Mouse (Mus musculus) MEL (cell line): ENCODE measurements around the gene Rdh5. TPM values are rescaled to one million over a fixed set of nuclear protein-coding genes. Genes with fewer than 3 reads are reported as not detected.

ENCODE experiments used
- DNase-seq: peaks from one replicate; pipeline ENCODE4 v3.0.0; 2011; ENCODE audit warnings: low read depth, low spot score
- H3K27ac ChIP-seq: 2 replicates; pipeline ENCODE4 v1.5.1; 2012; ENCODE audit warnings: low read depth, mild to moderate bottlenecking, control low read depth, low read length, moderate library complexity; ENCODE audit not compliant: control insufficient read depth
- H3K27me3 ChIP-seq, 2 experiments: fragments of 150-350 bp in 1 of 2; sonication (generic) in 1 of 2; 2 replicates each; pipeline ENCODE4 v1.6.1; 2012; ENCODE audit warnings: low read length in 2 of 2, mild to moderate bottlenecking in 2 of 2, improper control_type of control experiment in 1 of 2, moderate library complexity in 1 of 2; ENCODE audit not compliant: insufficient read depth in 2 of 2, control insufficient read depth in 1 of 2
- H3K36me3 ChIP-seq, 2 experiments: 2 replicates each; pipeline ENCODE4 v1.6.1; 2012 to 2014; ENCODE audit warnings: low read length in 2 of 2, improper control_type of control experiment in 1 of 2, inconsistent platforms in 1 of 2, mild to moderate bottlenecking in 1 of 2; ENCODE audit not compliant: insufficient read depth in 2 of 2, control insufficient read depth in 1 of 2
- H3K4me1 ChIP-seq, 2 experiments: fragments of 150-350 bp in 1 of 2; sonication (generic) in 1 of 2; 2 replicates each; pipeline ENCODE4 v1.6.1; 2012; ENCODE audit warnings: low read length in 2 of 2, improper control_type of control experiment in 1 of 2, mild to moderate bottlenecking in 1 of 2; ENCODE audit not compliant: insufficient read depth in 2 of 2, control insufficient read depth in 1 of 2
- H3K4me3 ChIP-seq, 2 experiments: fragments of 150-350 bp in 1 of 2; sonication (generic) in 1 of 2; 2 replicates each; pipeline ENCODE4 v1.5.1; 2012; ENCODE audit warnings: low read depth in 2 of 2, low read length in 2 of 2, mild to moderate bottlenecking in 2 of 2, moderate library complexity in 2 of 2, control low read depth in 1 of 2, improper control_type of control experiment in 1 of 2; ENCODE audit not compliant: control insufficient read depth in 1 of 2, insufficient read depth in 1 of 2
- H3K79me2 ChIP-seq: 2 replicates; pipeline ENCODE4 v1.6.1; 2012; ENCODE audit warnings: mild to moderate bottlenecking, low read length, moderate library complexity; ENCODE audit not compliant: control insufficient read depth, poor library complexity, insufficient read depth
- H3K9ac ChIP-seq: 2 replicates; pipeline ENCODE4 v1.6.1; 2012; ENCODE audit warnings: low read depth, mild to moderate bottlenecking, control low read depth, low read length, moderate library complexity; ENCODE audit not compliant: control insufficient read depth, poor library complexity, severe bottlenecking
- H3K9me3 ChIP-seq: fragments of 150-350 bp; sonication (generic); replicated peaks from 2 replicates; pipeline ENCODE4 v1.6.1; 2012; ENCODE audit warnings: mild to moderate bottlenecking, low read length, improper control_type of control experiment, moderate library complexity; ENCODE audit not compliant: insufficient read depth
- CHD1 ChIP-seq: IDR thresholded peaks from 2 replicates; pipeline ENCODE4 v1.6.1; 2012; ENCODE audit warnings: low read depth, mild to moderate bottlenecking, inconsistent platforms, low read length, improper control_type of control experiment
- CTCF ChIP-seq, 3 experiments: IDR thresholded peaks in 2 of 3; conservative IDR thresholded peaks in 1 of 3; 2 replicates each; pipeline ENCODE4 v1.5.1; 2011 to 2012; ENCODE audit warnings: low read length in 3 of 3, low read depth in 2 of 3, mild to moderate bottlenecking in 2 of 3, improper control_type of control experiment in 1 of 3, inconsistent platforms in 1 of 3, mixed read lengths in 1 of 3, moderate library complexity in 1 of 3; ENCODE audit not compliant: control insufficient read depth in 1 of 3, insufficient read depth in 1 of 3, poor library complexity in 1 of 3, severe bottlenecking in 1 of 3
- EP300 ChIP-seq, 2 experiments: IDR thresholded peaks; 2 replicates each; pipeline ENCODE4 v1.6.1; 2011; ENCODE audit warnings: improper control_type of control experiment in 2 of 2, low read length in 2 of 2, low read depth in 1 of 2, mild to moderate bottlenecking in 1 of 2
- GATA1 ChIP-seq: IDR thresholded peaks from 2 replicates; pipeline ENCODE4 v1.6.1; 2011; ENCODE audit warnings: low read depth, low read length, improper control_type of control experiment
- HCFC1 ChIP-seq: IDR thresholded peaks from 2 replicates; pipeline ENCODE4 v1.6.1; 2012; ENCODE audit warnings: low read depth, mild to moderate bottlenecking, inconsistent platforms, low read length, improper control_type of control experiment, moderate library complexity
- JUND ChIP-seq: IDR thresholded peaks from 2 replicates; pipeline ENCODE4 v1.6.1; 2011; ENCODE audit warnings: low read depth, mild to moderate bottlenecking, improper control_type of control experiment, low read length
- MYC ChIP-seq: IDR thresholded peaks from 2 replicates; pipeline ENCODE4 v1.6.1; 2011; ENCODE audit warnings: low read depth, mild to moderate bottlenecking, low read length, improper control_type of control experiment, moderate library complexity
- NRF1 ChIP-seq: IDR thresholded peaks from 2 replicates; pipeline ENCODE4 v1.6.1; 2014; ENCODE audit warnings: low read depth, mild to moderate bottlenecking, inconsistent platforms, low read length, improper control_type of control experiment, moderate library complexity; ENCODE audit not compliant: poor library complexity, insufficient read depth, severe bottlenecking
- POLR2AphosphoS2 ChIP-seq: IDR thresholded peaks from 2 replicates; pipeline ENCODE4 v1.6.1; 2011; ENCODE audit warnings: low read length, improper control_type of control experiment
- POLR2AphosphoS5 ChIP-seq: IDR thresholded peaks from 2 replicates; pipeline ENCODE4 v1.6.1; 2012; ENCODE audit warnings: low read depth, borderline replicate concordance, mild to moderate bottlenecking, inconsistent platforms, low read length, moderate library complexity, mixed read lengths
- TBP ChIP-seq: IDR thresholded peaks from 2 replicates; pipeline ENCODE4 v1.8.0; 2011; ENCODE audit warnings: low read depth, low read length, improper control_type of control experiment
- UBTF ChIP-seq: IDR thresholded peaks from 2 replicates; pipeline ENCODE4 v1.6.1; 2012; ENCODE audit warnings: low read depth, mild to moderate bottlenecking, inconsistent platforms, low read length, improper control_type of control experiment, moderate library complexity, borderline replicate concordance; ENCODE audit not compliant: insufficient read depth
- USF2 ChIP-seq, 2 experiments: IDR thresholded peaks; 2 replicates each; pipeline ENCODE4 v1.6.1; 2011 to 2012; ENCODE audit warnings: improper control_type of control experiment in 2 of 2, low read length in 2 of 2, borderline replicate concordance in 1 of 2, inconsistent platforms in 1 of 2, low read depth in 1 of 2, mild to moderate bottlenecking in 1 of 2; ENCODE audit not compliant: insufficient read depth in 1 of 2
- ZC3H11A ChIP-seq: IDR thresholded peaks from 2 replicates; pipeline ENCODE4 v1.6.1; 2012; ENCODE audit warnings: low read depth, mild to moderate bottlenecking, inconsistent platforms, low read length, improper control_type of control experiment
- ZMIZ1 ChIP-seq: IDR thresholded peaks from 2 replicates; pipeline ENCODE4 v1.6.1; 2012; ENCODE audit warnings: low read depth, mild to moderate bottlenecking, inconsistent platforms, low read length, improper control_type of control experiment, moderate library complexity
- polyA plus RNA-seq, 2 experiments: library from polyadenylated mRNA; stranded (reverse) in 1 of 2; unstranded in 1 of 2; fragments of >175 nt in 1 of 2; fragments of >200 nt in 1 of 2; gene quantifications; 2 replicates each; pipeline versions ENCODE4 v1.2.1 to v1.2.4; 2012; ENCODE audit warnings: low replicate concordance in 2 of 2, low read depth in 1 of 2; ENCODE audit not compliant: insufficient read length in 2 of 2, insufficient read depth in 1 of 2, missing spikeins in 1 of 2
- total RNA-seq: library from RNA; depleted of rRNA; stranded (reverse); fragments of 300-350 nt; gene quantifications from 2 replicates; pipeline ENCODE4 v1.2.3, GENCODE M21; 2012

Gene Rdh5
- total and polyA plus RNA-seq, 3 experiments, result 1.2 to 4.2 TPM; not detected in 1

DNA sequence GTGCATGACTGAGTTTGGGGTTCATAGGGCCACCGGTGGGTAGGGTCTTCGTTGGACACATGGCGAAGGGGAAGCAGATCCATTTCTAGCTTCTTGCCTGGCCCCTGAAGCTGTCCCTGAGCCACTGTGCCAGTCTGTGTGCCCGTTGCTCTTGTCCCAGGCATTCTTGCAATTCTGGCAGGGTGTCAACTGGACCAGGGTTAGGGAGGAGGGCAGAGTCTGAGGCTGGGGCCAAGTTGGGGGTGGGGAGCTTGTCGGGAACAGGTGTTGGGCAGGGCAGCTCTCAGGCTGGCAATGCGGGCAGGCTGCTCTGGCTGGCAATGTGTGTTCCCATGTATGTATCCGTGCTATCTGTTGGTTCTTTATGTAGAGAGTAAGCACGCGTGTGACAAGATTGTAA lies 15.8 kb upstream of the Rdh5 start:
- no peaks in the 10 kb centered on the region for H3K36me3 ChIP-seq
- no peaks in the 10 kb centered on the region for H3K4me1 ChIP-seq
- no peak overlapping the region for H3K27ac ChIP-seq
- H3K27me3 ChIP-seq, result peaks cover 0 to 5% of the 10 kb centered on the region in 2 experiments; a peak in 2 of 4 replicates
- no peak overlapping the region for H3K4me3 ChIP-seq
- TF ChIP-seq EP300 (IDR thresholded peaks at IDR 0.05; ENCODE audit: low read depth in 1 of 2, low read length in 2 of 2) (no peak), CHD1 (no peak), POLR2AphosphoS2 (no peak), HCFC1 (no peak), MYC (no peak), GATA1 (no peak)
- H3K9ac ChIP-seq, result no peak overlapping the region
- H3K9me3 ChIP-seq, result no peaks in the 10 kb centered on the region
- DNase-seq, result no peak
- no peaks in the 10 kb centered on the region for H3K79me2 ChIP-seq

DNA sequence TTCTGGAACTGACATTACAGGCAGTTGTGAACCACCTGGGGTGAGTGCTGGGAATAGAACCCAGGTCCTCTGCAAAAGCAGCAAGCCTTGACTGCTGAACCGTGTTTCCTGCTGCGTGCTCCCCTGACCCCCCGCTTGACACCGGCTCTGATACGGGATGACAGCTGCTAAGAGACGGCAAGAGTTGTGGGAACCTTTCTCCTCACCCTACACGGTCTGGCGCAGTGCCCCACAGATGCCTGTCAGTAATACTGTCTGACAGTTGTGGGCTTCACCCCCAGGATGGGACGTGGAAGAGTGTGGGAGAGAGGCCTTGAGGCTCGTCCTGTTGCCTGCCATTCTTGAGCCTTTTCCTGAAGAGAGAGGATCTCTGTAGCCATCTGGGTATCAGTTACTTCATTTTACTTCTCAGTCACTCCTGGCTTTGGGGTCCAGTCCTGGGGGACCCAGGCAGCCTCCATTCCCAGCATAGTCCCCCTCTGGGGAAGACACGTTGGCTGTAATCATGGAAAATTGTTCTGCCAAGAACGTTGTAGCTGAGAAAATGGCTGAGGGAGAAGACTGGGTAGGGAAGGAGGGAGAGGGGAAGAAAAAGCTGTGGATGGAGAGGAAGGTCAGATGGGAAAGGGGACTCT lies 15.2 kb upstream of the Rdh5 start:
- Histone ChIP-seq H3K36me3 (no peaks in the 10 kb centered on the region), H3K9me3 (no peaks in the 10 kb centered on the region), H3K4me1 (no peaks in the 10 kb centered on the region), H3K27me3 (peaks cover 0 to 5% of the 10 kb centered on the region in 2 experiments; a peak in 2 of 4 replicates), H3K27ac (no peak overlapping the region), H3K79me2 (no peaks in the 10 kb centered on the region), H3K4me3 (no peak overlapping the region), H3K9ac (no peak overlapping the region)
- no peak for DNase-seq
- TF ChIP-seq USF2 (IDR thresholded peaks at IDR 0.05; ENCODE audit: borderline replicate concordance in 1 of 2, insufficient read depth in 1 of 2, low read depth in 1 of 2, low read length in 2 of 2) (no peak), NRF1 (no peak), UBTF (no peak)

DNA sequence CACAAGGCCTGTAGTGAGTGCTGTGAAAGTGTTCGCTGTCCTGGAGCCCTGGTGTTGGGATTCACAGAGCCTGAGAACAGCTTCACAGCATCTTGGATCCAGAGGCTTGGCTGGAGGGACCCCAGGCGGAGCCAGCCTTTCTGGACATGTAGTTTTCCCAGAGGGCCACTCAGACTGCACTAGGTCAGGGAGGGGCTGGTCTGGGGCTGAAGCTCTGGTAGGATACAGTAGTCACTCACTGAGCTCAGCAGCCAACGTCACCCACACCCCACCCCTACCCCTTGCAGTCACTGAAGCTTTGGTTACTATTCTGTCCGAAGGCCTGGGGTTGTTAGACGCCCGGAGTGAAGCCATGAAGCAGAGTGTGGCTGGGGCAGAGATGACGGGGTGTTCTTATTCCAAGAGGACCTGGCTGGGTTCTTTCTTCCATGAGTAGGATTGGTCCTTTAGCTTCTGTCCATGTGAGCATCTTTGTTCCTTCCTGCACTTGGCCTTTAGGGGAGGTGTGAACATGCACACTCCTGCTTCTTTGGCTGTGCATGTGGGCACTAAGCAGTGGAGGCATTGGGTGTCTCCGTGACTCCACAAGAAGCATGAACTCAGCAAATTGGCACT lies 13.2 kb upstream of the Rdh5 start:
- no peak overlapping the region for H3K27ac ChIP-seq
- no peaks in the 10 kb centered on the region for H3K36me3 ChIP-seq
- no peak for DNase-seq
- H3K79me2 ChIP-seq, result no peaks in the 10 kb centered on the region
- H3K4me3 ChIP-seq, result no peak overlapping the region
- H3K9me3 ChIP-seq, result no peaks in the 10 kb centered on the region
- H3K27me3 ChIP-seq, result peaks cover 2 to 5% of the 10 kb centered on the region in 2 experiments; a peak in 3 of 4 replicates
- TF ChIP-seq POLR2AphosphoS5, result no peak
- TF ChIP-seq CTCF (IDR thresholded peaks at IDR 0.05 in 2 of 3, conservative IDR thresholded peaks at IDR 0.05 in 1 of 3; ENCODE audit: control insufficient read depth in 1 of 3, insufficient read depth in 1 of 3, low read depth in 2 of 3, low read length in 3 of 3, poor library complexity in 1 of 3, severe bottlenecking in 1 of 3), result no peak
- TF ChIP-seq JUND, result no peak
- no peak for TF ChIP-seq ZC3H11A
- TF ChIP-seq GATA1, result no peak
- no peak for TF ChIP-seq TBP
- no peak for TF ChIP-seq ZMIZ1
- TF ChIP-seq, all 39 proteins: peak for 0
- Histone ChIP-seq H3K9ac (no peak overlapping the region), H3K4me1 (no peaks in the 10 kb centered on the region)
